Mouse (Mus musculus): Measurements from ENCODE around the gene Ccdc117. TPM values are rescaled to one million over a fixed set of nuclear protein-coding genes. Genes with fewer than 3 reads are reported as not detected.
"Not testable (repeated sequence)": the region's sequence is repeated elsewhere in the genome, so short reads cannot be mapped to it uniquely, and the experiment has no call there.

The Ccdc117 gene
- total RNA-seq, 2 experiments from 2014 or later: 8.8 to 12.1 TPM

DNA sequence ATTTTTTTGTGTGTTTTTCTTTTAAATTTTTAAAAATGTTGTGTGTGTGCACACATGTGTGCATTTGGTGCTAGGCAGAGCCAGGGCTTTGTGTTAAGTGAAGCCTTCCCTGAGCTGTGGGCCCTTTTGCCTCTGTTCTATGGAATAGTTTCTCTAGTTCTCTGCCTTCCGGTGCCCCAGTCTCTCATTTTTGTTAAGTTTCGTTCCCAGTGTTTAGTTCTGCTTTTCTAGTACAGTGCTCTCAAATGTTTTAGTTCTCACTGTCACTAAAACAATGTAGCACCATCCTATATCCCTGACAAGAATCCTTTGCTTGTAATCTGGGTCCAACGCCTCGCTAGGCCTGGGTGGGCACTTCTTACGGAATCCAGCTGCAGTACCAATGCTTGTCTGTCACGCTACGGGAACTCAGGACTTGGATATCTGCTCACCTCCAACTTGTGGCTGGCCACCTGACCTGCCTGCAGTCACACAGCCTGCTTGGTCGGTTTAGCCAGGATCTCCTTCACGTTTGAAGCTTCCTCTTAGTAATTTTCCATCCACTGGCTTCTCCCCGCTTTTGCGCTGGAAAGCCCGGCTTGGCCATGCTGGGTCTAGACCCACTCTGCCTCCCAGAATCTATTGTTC is 29.8 kb downstream of the Ccdc117 start:
- DNase-seq (ENCODE audit: low spot score in 2 of 2): no peak

DNA sequence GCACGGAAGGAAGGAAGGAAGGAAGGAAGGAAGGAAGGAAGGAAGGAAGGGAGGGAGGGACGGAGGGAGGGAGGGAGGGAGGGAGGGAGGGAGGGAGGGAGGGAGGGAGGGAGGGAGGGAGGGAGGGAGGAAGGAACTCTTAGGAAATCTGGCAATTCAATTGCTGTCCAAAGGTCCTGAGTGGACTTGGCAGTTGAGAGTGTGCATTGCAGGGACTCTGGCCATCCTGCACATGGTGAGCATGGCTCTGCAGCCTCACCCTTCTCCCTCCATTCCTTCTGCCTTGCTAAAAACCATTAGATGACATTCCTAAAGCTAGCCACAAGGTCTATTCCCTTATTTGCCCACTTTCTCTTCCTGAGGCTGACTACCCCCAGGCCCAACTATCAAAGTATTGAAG is 31.3 kb downstream of the Ccdc117 start:
- DNase-seq (ENCODE audit: low spot score in 2 of 2): not testable (repeated sequence)

DNA sequence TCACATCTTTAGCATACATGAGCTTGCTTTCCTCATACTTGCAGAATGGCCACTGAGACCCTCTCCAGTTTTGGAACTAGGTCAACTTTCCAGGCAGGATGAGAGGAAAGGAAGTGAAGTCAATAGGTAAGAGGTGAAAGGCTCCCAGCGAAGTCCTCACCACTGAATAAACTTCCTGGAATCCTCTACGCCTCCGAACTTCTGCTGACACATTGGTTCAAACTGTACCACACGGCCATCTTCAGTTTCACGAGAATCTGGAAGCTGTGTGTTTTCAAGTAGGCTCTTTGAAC is 31.9 kb downstream of the Ccdc117 start:
- DNase-seq (ENCODE audit: low spot score in 2 of 2): no peak

GRCm38 (mm10) chr11:5509215-5510098 is 32.5 kb downstream of the Ccdc117 start:
- DNase-seq (ENCODE audit: low spot score in 2 of 2): no peak

- no peak for DNase-seq (ENCODE audit: low spot score in 2 of 2)
These were observed 36.0 kb downstream of the Ccdc117 start for GRCm38 (mm10) chr11:5505856-5506575.

GRCm38 (mm10) chr11:5502351-5503051 is 39.5 kb downstream of the Ccdc117 start:
- no peak for DNase-seq (ENCODE audit: low spot score in 2 of 2)

DNA sequence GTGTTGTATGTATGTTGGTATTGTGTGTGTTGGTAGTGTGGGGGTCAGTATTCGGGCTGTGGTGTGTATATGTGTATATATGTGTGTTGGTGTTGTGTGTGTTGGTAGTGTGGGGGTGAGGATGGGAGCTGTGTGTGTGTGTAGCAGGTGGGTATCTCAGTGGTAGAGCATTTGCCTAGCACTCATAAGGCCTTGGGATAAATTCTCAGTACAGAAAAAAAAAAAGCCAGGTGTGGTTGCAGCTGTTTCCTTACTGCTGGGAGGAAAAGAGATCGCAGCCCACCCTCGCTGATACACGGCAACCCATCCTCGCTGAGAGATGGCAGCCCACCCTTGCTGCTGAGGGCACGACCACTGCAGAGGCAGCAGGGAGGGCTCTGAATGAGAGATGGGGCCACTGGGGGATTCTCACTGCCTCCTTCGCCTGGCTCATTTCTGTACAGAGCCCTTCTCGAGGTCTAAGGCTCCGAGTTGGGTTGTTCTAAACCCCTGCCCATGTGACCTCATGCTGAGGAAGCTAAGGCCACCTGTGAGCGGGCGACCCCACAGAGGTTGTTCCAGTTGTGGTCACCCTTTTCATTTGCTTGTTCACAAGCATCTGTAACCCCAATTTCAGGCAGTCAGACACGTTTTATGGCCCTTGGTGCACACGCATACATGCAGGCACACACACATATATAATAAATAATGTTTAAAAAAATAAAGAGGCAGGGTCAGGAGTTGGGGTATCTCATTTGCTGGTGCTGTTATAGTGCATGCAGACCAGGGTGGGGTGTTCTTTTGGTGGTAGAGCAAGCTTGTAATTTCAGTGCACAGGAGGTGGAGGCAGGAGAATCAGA is 40.9 kb downstream of the Ccdc117 start:
- DNase-seq (ENCODE audit: low spot score in 2 of 2): no peak

DNA sequence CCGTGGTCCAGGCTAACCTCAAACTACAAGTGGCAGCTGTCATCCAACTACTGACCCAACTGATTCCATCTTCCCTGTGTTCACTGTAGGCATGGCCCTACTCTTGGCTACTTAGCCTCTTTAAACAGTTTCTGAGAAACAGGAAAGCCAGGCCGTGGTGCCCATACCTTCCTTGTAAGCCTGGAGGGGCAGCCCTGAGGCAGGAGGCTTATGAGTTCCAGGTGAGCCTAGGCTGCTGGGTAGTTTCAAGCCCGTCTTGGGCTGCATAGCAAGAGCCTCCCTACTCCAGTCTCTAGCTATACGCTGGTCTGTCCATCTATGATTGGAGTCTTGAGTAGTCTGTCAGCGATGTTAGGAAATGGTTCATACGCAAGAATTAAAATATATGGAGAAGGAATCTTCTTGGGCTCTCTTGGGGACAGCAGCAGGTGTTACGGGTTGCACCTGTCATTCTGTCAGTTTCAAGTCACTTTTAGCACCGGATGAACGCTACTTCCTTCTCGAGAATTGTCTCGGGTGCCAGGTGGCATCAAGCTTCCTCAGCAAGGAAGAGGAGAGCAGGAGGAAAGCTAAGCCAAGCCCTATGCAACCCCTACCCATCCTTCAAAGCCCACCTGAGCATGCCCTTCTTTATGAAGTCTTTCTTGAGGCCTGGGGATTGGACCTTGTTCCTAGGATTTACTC is 41.9 kb downstream of the Ccdc117 start:
- no peak for DNase-seq (ENCODE audit: low spot score in 2 of 2)

GRCm38 (mm10) chr11:5498931-5499661 is 42.9 kb downstream of the Ccdc117 start:
- no peak for DNase-seq (ENCODE audit: low spot score in 2 of 2)

DNA sequence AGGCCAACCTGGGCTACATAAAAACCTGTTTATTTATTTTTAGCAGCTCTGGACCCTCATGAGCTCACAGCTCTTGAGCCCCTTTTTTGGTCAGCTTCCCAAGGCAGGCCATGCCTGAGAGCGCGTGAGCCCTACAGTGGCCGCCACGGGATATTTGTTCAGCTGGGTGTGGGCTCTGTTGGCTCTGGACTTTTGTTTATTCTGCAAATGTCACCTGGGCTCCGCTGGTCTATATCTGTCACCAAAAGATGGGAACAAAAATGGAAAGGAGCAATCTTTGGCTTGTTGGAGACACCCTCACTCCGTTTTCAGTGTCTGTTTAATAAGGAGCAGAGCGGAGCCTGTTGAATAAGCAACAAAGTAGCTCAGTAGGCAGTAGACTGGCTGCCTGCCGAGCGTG is 43.6 kb downstream of the Ccdc117 start:
- no peak for DNase-seq (ENCODE audit: low spot score in 2 of 2)

DNA sequence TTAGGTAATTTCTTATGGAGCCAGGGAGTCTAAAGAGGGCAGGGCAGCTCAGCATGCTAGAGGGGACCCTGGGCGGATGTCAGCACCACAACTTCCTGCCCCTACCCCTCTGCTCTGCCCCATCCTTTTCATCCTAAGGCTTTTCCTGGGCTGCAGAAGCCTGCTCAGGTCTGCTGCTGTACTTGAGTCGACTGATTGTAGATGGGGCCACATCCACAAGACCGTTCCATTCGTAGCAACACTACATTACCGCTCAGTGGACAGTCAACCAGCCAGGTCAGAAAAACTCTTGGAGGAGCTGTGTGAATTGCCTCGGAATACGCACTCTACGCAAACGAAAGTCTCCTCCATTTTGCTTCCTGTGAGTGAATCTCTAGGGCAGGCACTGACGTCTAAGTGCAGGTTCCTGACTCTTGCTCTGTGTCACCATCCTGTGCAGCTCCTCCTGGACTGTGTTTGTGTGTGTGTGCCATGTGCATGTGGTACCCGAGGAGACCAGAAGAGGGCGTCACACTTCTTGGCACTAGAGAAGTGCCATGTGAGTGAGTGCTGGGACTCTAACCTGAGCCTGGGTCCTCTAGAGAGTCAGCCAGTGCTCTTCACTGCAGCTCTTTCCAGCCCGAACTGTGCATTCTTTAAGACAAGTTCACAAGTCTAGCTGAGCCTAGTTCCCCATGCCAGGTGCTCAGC is 45.3 kb downstream of the Ccdc117 start:
- DNase-seq (ENCODE audit: low spot score in 2 of 2): no peak

DNA sequence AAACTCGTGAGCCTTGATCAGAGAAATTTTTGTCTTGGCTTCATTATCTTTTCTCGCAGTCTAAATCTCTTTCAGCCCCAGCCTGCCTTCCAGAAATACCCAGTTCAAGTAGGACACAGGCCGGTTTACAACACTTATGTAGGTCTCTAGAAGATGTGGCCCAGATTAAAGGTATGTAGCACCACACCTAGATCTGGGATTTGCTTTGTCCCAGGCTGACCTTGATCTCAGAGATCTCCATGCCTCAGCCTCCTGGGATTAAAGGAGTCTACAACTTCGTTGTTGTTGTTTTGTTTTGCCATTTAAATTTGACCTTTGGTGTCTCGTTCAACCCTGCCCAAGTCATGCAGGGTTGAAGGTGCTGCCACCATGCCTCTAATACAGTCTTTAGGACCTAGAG is 46.1 kb downstream of the Ccdc117 start:
- no peak for DNase-seq (ENCODE audit: low spot score in 2 of 2)

- no peak for DNase-seq (ENCODE audit: low spot score in 2 of 2)
These were observed 46.6 kb downstream of the Ccdc117 start for GRCm38 (mm10) chr11:5495286-5495832.

DNA sequence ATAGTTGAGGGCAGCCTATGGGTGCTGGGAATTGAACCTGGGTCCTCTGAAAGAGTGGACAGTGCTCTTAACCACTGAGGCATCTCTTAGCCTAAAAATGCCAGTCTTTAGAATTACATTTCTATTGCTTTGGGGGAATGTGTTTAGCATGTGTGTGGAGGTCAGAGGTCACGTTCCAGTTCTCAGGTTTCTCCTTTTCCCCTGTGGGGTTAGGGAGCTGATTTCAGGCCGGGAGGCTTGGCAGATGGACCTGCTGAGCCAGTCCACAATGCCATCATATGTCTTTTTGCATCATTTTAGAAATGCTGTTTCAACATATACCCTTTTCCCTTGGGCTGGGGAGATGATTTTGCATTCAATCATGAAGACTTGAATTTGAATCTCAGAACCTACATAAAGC is 48.1 kb downstream of the Ccdc117 start:
- DNase-seq (ENCODE audit: low spot score in 2 of 2): no peak

GRCm38 (mm10) chr11:5491912-5492311 is 50.1 kb downstream of the Ccdc117 start:
- no peak for DNase-seq (ENCODE audit: low spot score in 2 of 2)

GRCm38 (mm10) chr11:5490989-5491656 is 50.9 kb downstream of the Ccdc117 start:
- no peak for DNase-seq (ENCODE audit: low spot score in 2 of 2)

DNA sequence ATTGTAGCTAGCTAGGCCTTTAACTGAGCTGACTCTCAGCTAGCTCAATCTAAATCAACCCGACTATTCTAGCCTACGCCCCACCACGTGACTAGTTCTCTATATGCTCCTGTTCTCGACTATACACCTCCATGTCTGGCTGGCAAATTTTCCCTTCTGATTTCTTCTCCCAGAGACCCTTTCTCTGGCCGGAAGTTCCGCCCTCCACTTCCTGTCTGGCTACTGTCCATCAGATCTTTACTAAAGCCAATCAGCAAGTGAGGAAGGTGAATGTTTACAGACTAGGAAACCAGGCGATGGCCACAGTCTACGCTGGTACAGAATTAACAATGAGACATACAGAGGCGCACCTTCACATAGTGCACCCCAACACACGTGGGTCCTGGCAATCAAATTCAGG is 52.6 kb downstream of the Ccdc117 start:
- DNase-seq (ENCODE audit: low spot score in 2 of 2): not testable (repeated sequence)

Data from layer of hippocampus, postnatal 14 days (tissue).